Mouse (Mus musculus) urinary bladder, adult 2 months (tissue): ENCODE measurements around the gene Gm9195. TPM values are rescaled to one million over a fixed set of nuclear protein-coding genes. Genes with fewer than 3 reads are reported as not detected.

ENCODE experiments used
- DNase-seq: peaks from one replicate; pipeline ENCODE4 v3.0.0; 2022; ENCODE audit warnings: low spot score
- polyA plus RNA-seq: library from polyadenylated mRNA; depleted of rRNA; stranded (reverse); fragments of >200 nt; gene quantifications from 2 replicates; pipeline ENCODE4 v1.2.3, GENCODE M21; 2012; rRNA removed

Gene Gm9195
- polyA plus RNA-seq, result 0.06 and 0.07 TPM in 2 replicates

- DNase-seq, result no peak
Observed at GRCm38 (mm10) chr14:72491738-72492137, at the start of gene Gm9195. Gene Gm9195, minus strand, starts transcription at chr14:72491838.

- no peak for DNase-seq
Observed at GRCm38 (mm10) chr14:72536392-72537017, 44.9 kb upstream of the Gm9195 start.

GRCm38 (mm10) chr14:72533862-72534261, 42.2 kb upstream of the Gm9195 start:
- DNase-seq, result no peak

GRCm38 (mm10) chr14:72532028-72532917, 40.6 kb upstream of the Gm9195 start:
- DNase-seq, result no peak

DNA sequence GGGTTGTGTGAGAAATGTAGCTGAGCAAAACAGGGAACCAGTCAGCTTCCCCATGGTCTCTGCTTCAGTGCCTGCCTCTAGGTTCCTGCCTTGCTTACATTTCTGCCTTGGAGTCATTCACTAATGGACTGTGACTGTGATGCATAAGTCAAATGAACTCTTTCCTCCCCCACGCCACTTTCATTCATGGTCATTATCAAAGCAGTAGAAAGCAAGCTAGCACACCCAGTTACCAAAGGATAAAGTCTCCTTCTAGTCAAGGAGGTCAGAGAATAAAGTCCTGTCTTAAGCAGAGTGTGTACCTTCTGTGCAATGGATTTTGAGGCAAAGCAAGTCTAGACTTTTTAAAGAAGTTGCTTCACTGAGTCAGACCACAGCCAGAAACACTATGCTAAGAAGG, 35.5 kb upstream of the Gm9195 start:
- DNase-seq, result no peak

GRCm38 (mm10) chr14:72519561-72519960, 27.9 kb upstream of the Gm9195 start:
- no peak for DNase-seq

DNA sequence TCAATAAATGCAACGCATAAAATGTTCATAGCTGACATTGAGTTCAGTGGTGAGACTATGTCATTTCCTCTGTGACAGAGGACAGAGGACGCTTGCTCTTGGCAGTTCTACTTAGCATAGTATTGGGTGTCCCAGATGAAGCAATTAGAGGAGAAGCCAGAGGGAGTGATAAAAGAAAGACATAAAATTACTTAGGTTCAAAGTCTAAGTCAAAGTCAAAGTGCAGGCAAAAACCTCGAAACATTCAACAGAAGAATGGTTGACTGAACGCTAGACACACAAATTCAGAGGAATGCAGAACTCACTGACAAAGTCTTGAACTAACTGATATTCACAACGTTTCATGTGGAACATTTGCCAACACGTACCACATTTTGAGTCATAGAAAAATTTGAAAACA, 27.1 kb upstream of the Gm9195 start:
- no peak for DNase-seq

- DNase-seq, result peak; percentile 30
Observed at GRCm38 (mm10) chr14:72516376-72516775, 24.7 kb upstream of the Gm9195 start.

DNA sequence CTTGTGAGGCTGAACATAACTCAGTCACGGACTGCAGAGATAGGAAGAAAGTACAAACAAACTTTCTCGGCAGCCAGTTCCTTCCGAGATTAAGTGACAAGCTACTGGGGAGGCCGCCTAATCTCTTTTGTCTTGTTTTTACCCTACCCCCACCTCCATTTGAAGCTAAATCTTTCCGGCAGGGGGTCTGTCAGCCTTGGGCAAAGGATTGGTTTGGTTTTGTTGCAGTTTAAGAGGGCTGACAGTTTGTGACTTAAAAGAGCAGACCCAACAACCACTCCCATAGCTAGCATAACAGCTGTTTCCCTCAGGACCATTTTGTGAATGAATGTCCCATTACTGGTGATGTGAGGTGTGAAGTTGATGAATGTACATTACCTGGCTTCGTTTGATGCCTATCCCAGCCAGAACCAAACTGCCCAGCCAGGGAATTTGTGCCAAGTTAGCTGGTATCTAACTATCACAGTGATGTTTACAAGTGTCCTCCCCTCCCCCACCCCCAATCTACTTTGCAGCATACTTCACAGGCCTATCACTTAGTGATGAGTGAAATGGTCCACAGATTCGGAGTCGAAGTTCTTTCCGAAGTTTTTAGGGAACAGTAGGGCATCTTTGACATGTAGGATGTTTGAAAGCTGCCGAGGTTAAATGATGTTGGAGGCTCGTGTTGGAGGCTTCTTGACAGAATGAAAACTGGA, 15.2 kb upstream of the Gm9195 start:
- no peak for DNase-seq

DNA sequence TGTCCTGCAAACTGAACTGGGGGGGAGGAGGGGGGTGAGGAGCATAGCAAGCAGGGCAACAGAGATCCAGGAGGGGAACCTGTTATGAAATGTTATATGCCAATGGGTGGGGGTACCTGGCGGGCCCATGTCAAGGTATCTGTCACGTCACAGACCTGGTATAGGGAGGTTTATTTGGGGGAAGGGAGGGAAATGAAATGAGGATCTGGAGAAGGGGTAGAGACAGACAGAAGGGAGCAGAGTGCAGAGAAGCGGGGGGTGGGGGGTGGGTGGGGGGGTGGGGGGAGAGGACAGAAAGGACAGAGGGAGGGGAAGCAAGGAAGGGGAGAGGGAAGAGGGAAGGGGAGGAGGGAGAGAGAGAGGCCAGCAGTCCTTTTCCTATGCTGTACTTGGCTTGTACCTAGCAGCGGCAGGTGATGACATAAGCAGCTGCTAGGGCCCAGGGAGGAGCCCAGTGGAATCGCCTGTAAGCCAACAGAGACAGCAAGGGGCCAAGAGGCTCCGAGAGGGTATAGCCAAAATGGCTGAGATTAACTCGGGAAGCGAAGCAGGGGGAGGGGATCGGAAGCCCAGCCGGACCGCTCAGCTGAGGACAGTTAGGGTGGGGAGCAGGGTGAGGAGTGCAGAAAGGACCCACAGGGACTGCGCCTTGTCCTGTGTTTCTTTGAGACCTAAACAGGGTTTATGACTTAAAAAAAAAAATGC, 14.5 kb upstream of the Gm9195 start:
- peak; percentile 29 for DNase-seq

DNA sequence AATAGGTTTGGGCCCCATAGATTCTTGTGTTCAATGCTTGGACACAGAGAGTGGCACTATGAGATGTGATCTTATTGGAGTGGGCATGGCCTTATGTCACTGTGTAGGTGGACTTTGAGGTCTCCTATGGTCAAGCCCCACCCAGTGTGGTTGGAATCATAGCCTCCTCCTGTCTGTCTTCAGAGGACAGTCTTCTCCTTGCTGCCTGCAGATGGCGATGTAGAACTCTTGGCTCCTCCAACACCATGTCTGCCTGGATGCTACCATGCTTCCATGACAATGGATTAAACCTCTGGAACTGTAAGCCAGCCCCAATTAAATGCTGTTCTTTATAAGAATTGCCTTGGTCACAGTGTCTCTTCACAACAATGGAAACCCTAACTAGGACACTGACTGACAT, 13.3 kb upstream of the Gm9195 start:
- DNase-seq, result no peak

DNA sequence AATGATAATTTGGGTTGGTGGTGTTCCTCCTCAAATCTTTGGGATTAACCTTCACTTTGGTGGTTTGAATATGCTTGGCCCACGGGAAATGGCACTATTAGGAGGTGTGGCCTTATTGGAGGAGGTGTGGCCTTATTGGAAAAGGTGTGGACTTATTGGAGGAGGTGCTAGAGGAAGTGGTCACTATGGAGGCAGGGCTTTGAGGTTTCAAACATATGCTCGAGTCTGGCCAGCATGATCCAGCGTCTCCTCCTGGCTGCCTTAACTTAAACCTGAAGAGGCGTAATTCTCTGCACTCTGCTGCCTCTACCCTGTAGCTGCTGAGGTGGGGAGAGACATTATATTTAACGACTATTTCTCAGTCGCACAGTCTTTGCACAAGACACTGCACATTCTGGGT, 11.6 kb upstream of the Gm9195 start:
- no peak for DNase-seq

- DNase-seq, result no peak
Observed at GRCm38 (mm10) chr14:72493775-72494174, 2.1 kb upstream of the Gm9195 start.

DNA sequence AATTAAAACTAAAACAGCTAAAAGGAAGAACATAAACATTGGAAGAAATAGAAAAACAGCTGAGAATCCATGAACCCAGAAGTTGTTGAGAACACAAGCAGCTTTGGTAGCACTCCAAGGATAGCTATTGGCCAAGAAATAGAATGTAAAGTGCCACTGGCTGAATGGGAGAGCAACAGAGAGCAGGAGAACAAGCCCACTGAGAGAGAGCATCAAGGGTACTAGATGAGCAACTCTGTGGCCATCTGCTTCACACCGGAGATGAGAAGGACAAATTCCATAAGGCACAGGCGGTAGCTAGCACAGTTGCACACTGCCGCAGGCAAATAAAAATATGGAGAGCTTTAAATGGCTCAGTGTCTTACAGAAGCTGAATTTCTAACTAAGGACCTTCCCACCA, 1.3 kb downstream of the Gm9195 start:
- no peak for DNase-seq

- no peak for DNase-seq
Observed at GRCm38 (mm10) chr14:72474501-72474900, 17.1 kb downstream of the Gm9195 start.

- no peak for DNase-seq
Observed at GRCm38 (mm10) chr14:72468429-72468828, 23.2 kb downstream of the Gm9195 start.

DNA sequence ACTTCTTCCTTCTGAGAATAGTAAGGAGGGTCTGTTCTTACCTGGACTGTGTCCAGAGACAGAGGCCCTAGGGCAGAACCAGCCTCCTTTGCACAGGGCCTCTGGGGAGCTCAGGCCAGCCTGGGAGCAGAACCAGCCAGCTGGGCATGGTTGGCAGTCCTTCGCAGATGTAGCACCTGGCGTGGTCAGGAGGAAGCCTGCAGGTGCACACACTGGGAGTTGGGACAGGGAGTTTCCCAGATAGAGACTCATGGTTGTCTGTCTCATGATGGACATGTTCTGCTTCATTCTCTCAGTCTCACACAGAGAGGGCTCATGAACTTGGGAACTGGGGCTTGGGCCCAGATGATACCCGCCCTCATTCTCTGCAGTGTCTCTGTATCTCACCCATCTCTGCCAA, 25.3 kb downstream of the Gm9195 start:
- no peak for DNase-seq

GRCm38 (mm10) chr14:72461591-72461990, 30.0 kb downstream of the Gm9195 start:
- DNase-seq, result no peak

- no peak for DNase-seq
Observed at GRCm38 (mm10) chr14:72460291-72460690, 31.3 kb downstream of the Gm9195 start.

DNA sequence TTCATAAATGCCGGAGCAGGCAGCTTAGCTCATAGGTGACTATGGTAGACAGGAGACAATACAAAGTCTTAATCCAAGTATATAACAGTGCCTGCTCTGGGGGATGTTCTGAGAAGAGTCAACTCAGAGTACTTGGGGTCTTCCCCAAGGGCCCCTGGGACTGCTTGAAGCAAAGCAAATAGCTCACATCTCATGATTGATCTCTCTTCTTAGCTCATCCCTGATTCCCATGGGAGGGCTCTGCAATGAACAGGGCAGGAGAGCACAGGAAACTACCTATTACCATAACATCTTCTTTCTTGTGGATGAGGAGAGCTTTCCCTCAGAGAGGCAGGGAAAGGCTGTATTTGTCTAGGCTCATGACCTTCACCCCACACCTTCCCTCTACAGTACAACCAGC, 32.7 kb downstream of the Gm9195 start:
- DNase-seq, result no peak

- peak; percentile 18 for DNase-seq
Observed at GRCm38 (mm10) chr14:72447141-72448091, 44.2 kb downstream of the Gm9195 start.
